Mouse (Mus musculus): ENCODE data around the gene Pla2r1. TPM values are rescaled to one million over a fixed set of nuclear protein-coding genes. Genes with fewer than 3 reads are reported as not detected.

Gene Pla2r1
- polyA plus RNA-seq, 1 experiment from 2014 or later: 0.68 TPM

GRCm38 (mm10) chr2:60549851-60550250 is 3.3 kb downstream of the Pla2r1 start:
- no peak for ATAC-seq (ENCODE audit: low FRiP score, low TSS enrichment)
- Histone ChIP-seq H3K4me3 (replicated peaks; ENCODE audit: low read depth, low read length) (no peak overlapping the region), H3K4me2 (ENCODE audit: low read length) (no peak overlapping the region), H3K4me1 (ENCODE audit: control insufficient read depth, insufficient read depth, low read length) (peaks cover 9% of the 10 kb centered on the region), H3K9ac (replicated peaks; ENCODE audit: low read length) (no peak overlapping the region), H3K27me3 (ENCODE audit: control insufficient read depth, insufficient read depth, low read length) (no peaks in the 10 kb centered on the region), H3K9me3 (ENCODE audit: control insufficient read depth, low read length) (no peaks in the 10 kb centered on the region), H3K27ac (replicated peaks; ENCODE audit: low read depth, low read length) (no peak overlapping the region), H3K36me3 (ENCODE audit: control insufficient read depth, insufficient read depth, low read length) (no peaks in the 10 kb centered on the region)
- DNase-seq: no peak
- 97% methylated on average over 2 of the region's 2 CpGs for WGBS

- Histone ChIP-seq H3K9me3 (ENCODE audit: control insufficient read depth, low read length) (no peaks in the 10 kb centered on the region), H3K27me3 (ENCODE audit: control insufficient read depth, insufficient read depth, low read length) (no peaks in the 10 kb centered on the region), H3K4me3 (replicated peaks; ENCODE audit: low read depth, low read length) (no peak overlapping the region), H3K36me3 (ENCODE audit: control insufficient read depth, insufficient read depth, low read length) (no peaks in the 10 kb centered on the region), H3K27ac (replicated peaks; ENCODE audit: low read depth, low read length) (no peak overlapping the region), H3K9ac (replicated peaks; ENCODE audit: low read length) (no peak overlapping the region), H3K4me1 (ENCODE audit: control insufficient read depth, insufficient read depth, low read length) (no peaks in the 10 kb centered on the region), H3K4me2 (ENCODE audit: low read length) (no peak overlapping the region)
- 89% methylated on average over 4 of the region's 4 CpGs for WGBS
- no peak for ATAC-seq (ENCODE audit: low FRiP score, low TSS enrichment)
- no peak for DNase-seq
Observed at GRCm38 (mm10) chr2:60546082-60546481, 7.0 kb downstream of the Pla2r1 start.

DNA sequence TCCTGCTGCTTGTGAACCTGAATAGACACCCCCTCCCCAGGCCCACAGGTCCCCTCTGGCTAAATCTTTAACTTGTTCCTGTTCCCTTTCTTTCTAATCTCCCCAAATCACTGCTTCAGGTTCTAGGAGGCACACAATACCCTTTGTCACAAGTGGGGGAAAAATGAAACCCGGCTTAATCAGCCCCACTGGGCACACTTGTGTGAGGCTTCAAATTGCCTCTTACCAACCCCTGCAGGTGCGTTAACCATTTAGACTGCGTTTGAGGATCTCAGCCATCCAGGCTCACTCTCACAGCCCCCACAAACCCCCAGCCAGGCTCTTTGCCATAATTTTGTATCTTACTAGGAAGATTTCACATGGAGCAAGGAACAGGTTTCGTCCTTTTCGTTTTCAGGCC is 9.1 kb downstream of the Pla2r1 start:
- H3K4me1 ChIP-seq (ENCODE audit: control insufficient read depth, insufficient read depth, low read length): no peaks in the 10 kb centered on the region
- H3K36me3 ChIP-seq (ENCODE audit: control insufficient read depth, insufficient read depth, low read length): no peaks in the 10 kb centered on the region
- no peaks in the 10 kb centered on the region for H3K27me3 ChIP-seq (ENCODE audit: control insufficient read depth, insufficient read depth, low read length)
- DNase-seq (no peak), ATAC-seq (ENCODE audit: low FRiP score, low TSS enrichment) (no peak)
- WGBS: 44% methylated on average over 5 of the region's 5 CpGs
- H3K4me3 ChIP-seq (replicated peaks; ENCODE audit: low read depth, low read length): no peak overlapping the region
- no peak overlapping the region for H3K9ac ChIP-seq (replicated peaks; ENCODE audit: low read length)
- no peak overlapping the region for H3K27ac ChIP-seq (replicated peaks; ENCODE audit: low read depth, low read length)
- H3K4me2 ChIP-seq (ENCODE audit: low read length): no peak overlapping the region
- H3K9me3 ChIP-seq (ENCODE audit: control insufficient read depth, low read length): no peaks in the 10 kb centered on the region

DNA sequence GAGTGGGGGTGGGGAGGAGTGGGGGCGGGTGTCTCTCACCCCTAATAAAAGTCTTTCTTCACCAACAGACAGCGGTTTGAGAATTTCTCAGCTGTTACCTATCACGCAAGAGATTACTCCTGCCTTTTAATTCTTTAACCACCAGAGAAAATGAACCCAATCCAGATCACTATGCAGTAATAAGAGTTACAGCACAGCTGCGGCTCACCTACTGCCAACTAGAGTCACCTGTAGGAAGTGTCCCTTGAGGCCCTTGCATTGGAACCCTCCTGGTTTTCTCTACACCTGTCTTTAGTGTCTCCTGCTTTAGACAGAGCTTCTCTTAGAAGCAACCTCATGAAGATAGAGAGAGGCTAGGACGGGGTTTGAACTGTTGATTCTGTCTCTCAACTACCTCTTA is 11.4 kb downstream of the Pla2r1 start:
- Histone ChIP-seq H3K4me1 (ENCODE audit: control insufficient read depth, insufficient read depth, low read length) (no peaks in the 10 kb centered on the region), H3K27ac (replicated peaks; ENCODE audit: low read depth, low read length) (no peak overlapping the region), H3K4me3 (replicated peaks; ENCODE audit: low read depth, low read length) (no peak overlapping the region), H3K27me3 (ENCODE audit: control insufficient read depth, insufficient read depth, low read length) (no peaks in the 10 kb centered on the region), H3K36me3 (ENCODE audit: control insufficient read depth, insufficient read depth, low read length) (no peaks in the 10 kb centered on the region), H3K9ac (replicated peaks; ENCODE audit: low read length) (no peak overlapping the region), H3K9me3 (ENCODE audit: control insufficient read depth, low read length) (no peaks in the 10 kb centered on the region), H3K4me2 (ENCODE audit: low read length) (no peak overlapping the region)
- no peak for ATAC-seq (ENCODE audit: low FRiP score, low TSS enrichment)
- WGBS: 68% methylated on average over 5 of the region's 5 CpGs
- no peak for DNase-seq

DNA sequence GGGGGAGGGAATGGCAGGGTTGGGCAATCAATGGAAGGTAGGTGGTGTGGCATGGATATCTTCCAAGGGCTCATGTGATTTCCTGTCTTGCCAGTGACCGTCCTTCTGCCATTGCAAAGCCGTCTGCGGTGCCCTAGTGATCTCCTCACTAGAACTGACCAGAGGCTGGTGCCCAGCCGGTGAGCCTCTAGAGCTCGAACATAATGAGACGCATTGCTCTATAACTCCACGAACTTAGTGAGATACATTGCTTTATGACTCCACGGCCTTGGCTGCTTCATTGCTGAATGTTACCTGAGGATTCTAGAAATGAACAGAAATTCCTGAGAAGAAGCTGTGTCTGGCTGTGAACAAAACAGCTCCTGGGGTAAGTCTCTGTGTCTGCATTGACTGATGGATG is 12.8 kb downstream of the Pla2r1 start:
- Histone ChIP-seq H3K4me3 (replicated peaks; ENCODE audit: low read depth, low read length) (no peak overlapping the region), H3K4me2 (ENCODE audit: low read length) (no peak overlapping the region), H3K4me1 (ENCODE audit: control insufficient read depth, insufficient read depth, low read length) (no peaks in the 10 kb centered on the region; the same call in 1 of the 2 replicates), H3K27me3 (ENCODE audit: control insufficient read depth, insufficient read depth, low read length) (no peaks in the 10 kb centered on the region), H3K27ac (replicated peaks; ENCODE audit: low read depth, low read length) (no peak overlapping the region), H3K9ac (replicated peaks; ENCODE audit: low read length) (no peak overlapping the region), H3K9me3 (ENCODE audit: control insufficient read depth, low read length) (no peaks in the 10 kb centered on the region), H3K36me3 (ENCODE audit: control insufficient read depth, insufficient read depth, low read length) (no peaks in the 10 kb centered on the region)
- no peak for ATAC-seq (ENCODE audit: low FRiP score, low TSS enrichment)
- WGBS: 94% methylated on average over 8 of the region's 8 CpGs
- DNase-seq: no peak

GRCm38 (mm10) chr2:60538710-60539109 is 14.4 kb downstream of the Pla2r1 start:
- H3K4me3 ChIP-seq (replicated peaks; ENCODE audit: low read depth, low read length): no peak overlapping the region
- DNase-seq (no peak), ATAC-seq (ENCODE audit: low FRiP score, low TSS enrichment) (no peak)
- 66% methylated on average over 5 of the region's 5 CpGs for WGBS
- no peak overlapping the region for H3K9ac ChIP-seq (replicated peaks; ENCODE audit: low read length)
- no peaks in the 10 kb centered on the region for H3K36me3 ChIP-seq (ENCODE audit: control insufficient read depth, insufficient read depth, low read length)
- H3K4me2 ChIP-seq (ENCODE audit: low read length): no peak overlapping the region
- H3K4me1 ChIP-seq (ENCODE audit: control insufficient read depth, insufficient read depth, low read length): no peaks in the 10 kb centered on the region; the same call in 1 of the 2 replicates
- H3K9me3 ChIP-seq (ENCODE audit: control insufficient read depth, low read length): no peaks in the 10 kb centered on the region
- H3K27ac ChIP-seq (replicated peaks; ENCODE audit: low read depth, low read length): no peak overlapping the region
- H3K27me3 ChIP-seq (ENCODE audit: control insufficient read depth, insufficient read depth, low read length): no peaks in the 10 kb centered on the region

GRCm38 (mm10) chr2:60538274-60538673 is 14.8 kb downstream of the Pla2r1 start:
- ATAC-seq (ENCODE audit: low FRiP score, low TSS enrichment): no peak
- H3K4me1 ChIP-seq (ENCODE audit: control insufficient read depth, insufficient read depth, low read length): no peaks in the 10 kb centered on the region; the same call in 1 of the 2 replicates
- H3K9me3 ChIP-seq (ENCODE audit: control insufficient read depth, low read length): no peaks in the 10 kb centered on the region
- no peak overlapping the region for H3K9ac ChIP-seq (replicated peaks; ENCODE audit: low read length)
- no peak overlapping the region for H3K4me2 ChIP-seq (ENCODE audit: low read length)
- H3K36me3 ChIP-seq (ENCODE audit: control insufficient read depth, insufficient read depth, low read length): no peaks in the 10 kb centered on the region
- no peak overlapping the region for H3K27ac ChIP-seq (replicated peaks; ENCODE audit: low read depth, low read length)
- no peaks in the 10 kb centered on the region for H3K27me3 ChIP-seq (ENCODE audit: control insufficient read depth, insufficient read depth, low read length)
- DNase-seq: no peak
- 82% methylated on average over 4 of the region's 4 CpGs for WGBS
- H3K4me3 ChIP-seq (replicated peaks; ENCODE audit: low read depth, low read length): no peak overlapping the region

GRCm38 (mm10) chr2:60534755-60535154 is 18.4 kb downstream of the Pla2r1 start:
- Histone ChIP-seq H3K9me3 (ENCODE audit: control insufficient read depth, low read length) (no peaks in the 10 kb centered on the region), H3K36me3 (ENCODE audit: control insufficient read depth, insufficient read depth, low read length) (no peaks in the 10 kb centered on the region), H3K27ac (replicated peaks; ENCODE audit: low read depth, low read length) (0 out of 2 replicates have a peak overlapping the region, but pooled peaks have one; percentile 33), H3K4me1 (ENCODE audit: control insufficient read depth, insufficient read depth, low read length) (no peaks in the 10 kb centered on the region; the same call in 1 of the 2 replicates), H3K4me3 (replicated peaks; ENCODE audit: low read depth, low read length) (no peak overlapping the region), H3K9ac (replicated peaks; ENCODE audit: low read length) (no peak overlapping the region), H3K27me3 (ENCODE audit: control insufficient read depth, insufficient read depth, low read length) (no peaks in the 10 kb centered on the region), H3K4me2 (ENCODE audit: low read length) (no peak overlapping the region)
- 71% methylated on average over 8 of the region's 8 CpGs for WGBS
- DNase-seq: peak; percentile 24
- no peak for ATAC-seq (ENCODE audit: low FRiP score, low TSS enrichment)

DNA sequence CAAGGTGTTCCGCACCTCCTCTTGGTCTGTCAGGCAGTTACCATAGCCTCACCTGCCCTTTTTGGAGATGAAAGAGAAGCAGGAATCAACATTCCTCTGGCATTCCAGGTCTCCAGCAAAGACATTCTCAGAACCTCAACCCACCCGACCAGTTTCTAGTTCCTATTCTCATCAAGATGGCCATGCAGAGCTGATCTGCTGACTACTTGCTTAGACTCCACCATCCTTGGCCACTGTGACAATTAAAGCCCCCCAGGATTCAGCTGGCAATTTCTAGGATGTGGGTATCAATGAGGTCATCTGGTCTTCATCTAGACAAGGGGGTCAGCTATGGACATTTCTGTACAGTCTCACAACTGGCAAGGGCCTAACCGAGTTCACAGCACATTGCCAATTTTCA is 20.1 kb downstream of the Pla2r1 start:
- WGBS: 82% methylated on average over 3 of the region's 3 CpGs
- DNase-seq (no peak), ATAC-seq (ENCODE audit: low FRiP score, low TSS enrichment) (no peak)
- H3K4me2 ChIP-seq (ENCODE audit: low read length): no peak overlapping the region
- no peaks in the 10 kb centered on the region for H3K27me3 ChIP-seq (ENCODE audit: control insufficient read depth, insufficient read depth, low read length)
- no peak overlapping the region for H3K4me3 ChIP-seq (replicated peaks; ENCODE audit: low read depth, low read length)
- no peaks in the 10 kb centered on the region; the same call in 1 of the 2 replicates for H3K4me1 ChIP-seq (ENCODE audit: control insufficient read depth, insufficient read depth, low read length)
- no peak overlapping the region for H3K27ac ChIP-seq (replicated peaks; ENCODE audit: low read depth, low read length)
- H3K9me3 ChIP-seq (ENCODE audit: control insufficient read depth, low read length): no peaks in the 10 kb centered on the region
- no peak overlapping the region for H3K9ac ChIP-seq (replicated peaks; ENCODE audit: low read length)
- no peaks in the 10 kb centered on the region for H3K36me3 ChIP-seq (ENCODE audit: control insufficient read depth, insufficient read depth, low read length)

Measured in midbrain, embryonic 14.5 days (tissue).